Mouse (Mus musculus): ENCODE measurements around the gene Sim1.

Gene Sim1

GRCm38 (mm10) chr10:50894170-50894991 lies at the start of gene Sim1:
Gene Sim1 (plus strand): TSS chr10:50894754.
- peak; percentile 89 for DNase-seq (ENCODE audit: low spot score)

DNA sequence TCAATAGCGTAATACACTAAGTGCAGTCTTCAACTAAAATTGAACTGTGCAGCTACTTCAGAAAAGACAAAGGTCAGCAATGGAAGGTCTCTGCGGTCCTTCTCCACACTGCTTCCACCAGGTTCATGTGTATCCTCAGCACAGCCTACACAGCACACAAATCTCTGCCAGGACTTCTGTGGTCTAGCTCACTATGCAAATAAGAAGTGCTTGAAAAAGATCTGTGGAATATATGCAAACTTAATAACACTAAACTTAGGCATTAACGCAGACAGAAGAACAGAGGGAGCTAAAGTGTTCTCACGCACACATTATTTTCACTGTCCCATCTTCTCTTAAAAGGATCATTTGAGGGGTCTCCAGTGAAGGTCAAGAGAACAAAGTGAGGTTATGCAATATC lies 26.4 kb upstream of the Sim1 start:
- DNase-seq (ENCODE audit: low spot score), result no peak

GRCm38 (mm10) chr10:50876952-50877351 lies 17.6 kb upstream of the Sim1 start:
- no peak for DNase-seq (ENCODE audit: low spot score)

DNA sequence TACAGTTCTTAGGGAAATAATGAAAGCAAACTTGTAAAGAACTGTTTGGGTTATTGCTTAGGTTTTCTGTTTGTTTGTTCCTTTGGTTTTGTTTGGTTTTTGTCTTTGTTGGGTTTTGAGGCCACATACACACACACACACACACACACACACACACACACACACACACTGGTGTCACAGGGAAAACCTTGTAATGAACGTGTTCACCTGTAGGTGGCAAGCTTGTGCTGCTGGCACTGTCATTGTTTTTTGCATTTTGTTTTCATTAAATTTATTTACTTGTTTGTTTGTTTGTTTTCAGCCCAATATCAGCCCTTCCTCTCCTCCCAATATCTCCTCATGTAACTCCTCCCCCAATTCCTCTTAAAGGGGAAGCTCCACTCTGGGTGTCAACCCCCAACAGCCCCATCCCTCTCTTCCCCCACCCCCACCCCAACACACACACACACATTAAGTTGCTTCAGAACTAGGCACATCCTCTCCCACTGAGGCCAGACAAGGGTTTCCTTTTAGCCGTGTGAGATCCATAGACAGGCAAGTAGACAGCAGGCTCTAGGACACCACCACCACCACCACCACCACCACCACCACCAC lies 13.0 kb upstream of the Sim1 start:
- DNase-seq (ENCODE audit: low spot score), result no peak

DNA sequence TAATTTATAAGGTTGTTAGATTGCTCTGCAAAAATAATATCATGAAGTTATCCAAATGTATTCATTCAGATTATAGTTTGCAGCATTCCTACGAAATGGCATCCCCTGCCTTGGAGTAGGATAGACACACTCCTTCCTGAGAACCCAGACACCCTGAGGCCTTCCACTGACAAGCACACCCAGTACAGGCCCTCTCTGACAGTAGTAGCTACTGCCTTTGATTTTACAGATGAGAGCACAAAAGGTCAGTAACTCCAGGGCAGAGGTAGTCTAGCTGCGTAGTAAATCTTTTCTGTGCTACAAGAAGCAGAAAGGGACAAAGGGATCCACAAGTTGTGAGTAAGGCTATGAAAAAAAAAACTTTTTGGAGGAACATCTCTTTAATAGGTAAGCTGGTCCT lies 12.2 kb upstream of the Sim1 start:
- no peak for DNase-seq (ENCODE audit: low spot score)

GRCm38 (mm10) chr10:50886305-50886704 lies 8.2 kb upstream of the Sim1 start:
- DNase-seq (ENCODE audit: low spot score), result no peak

DNA sequence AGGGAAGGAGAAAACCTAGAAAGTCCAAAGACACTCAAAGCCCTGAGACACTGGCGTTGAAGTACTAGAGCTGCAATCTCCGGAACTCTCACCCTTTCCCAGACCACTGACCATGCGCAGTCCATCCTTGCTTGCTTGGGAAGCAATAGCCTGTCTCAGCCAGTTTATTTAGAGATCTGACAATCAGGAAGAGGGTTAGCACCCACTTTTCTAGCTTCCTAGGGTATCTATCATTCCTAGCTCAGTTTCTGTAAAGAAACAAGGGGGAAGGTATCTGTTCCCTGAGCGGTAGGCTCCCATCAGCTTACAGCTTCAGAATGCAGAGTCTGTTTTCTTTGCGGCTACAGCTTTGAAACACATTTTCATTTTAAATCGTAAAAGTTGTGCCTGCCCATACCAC lies 3.9 kb upstream of the Sim1 start:
- DNase-seq (ENCODE audit: low spot score), result no peak

- DNase-seq (ENCODE audit: low spot score), result no peak
These were observed 2.5 kb upstream of the Sim1 start for GRCm38 (mm10) chr10:50891876-50892711.

DNA sequence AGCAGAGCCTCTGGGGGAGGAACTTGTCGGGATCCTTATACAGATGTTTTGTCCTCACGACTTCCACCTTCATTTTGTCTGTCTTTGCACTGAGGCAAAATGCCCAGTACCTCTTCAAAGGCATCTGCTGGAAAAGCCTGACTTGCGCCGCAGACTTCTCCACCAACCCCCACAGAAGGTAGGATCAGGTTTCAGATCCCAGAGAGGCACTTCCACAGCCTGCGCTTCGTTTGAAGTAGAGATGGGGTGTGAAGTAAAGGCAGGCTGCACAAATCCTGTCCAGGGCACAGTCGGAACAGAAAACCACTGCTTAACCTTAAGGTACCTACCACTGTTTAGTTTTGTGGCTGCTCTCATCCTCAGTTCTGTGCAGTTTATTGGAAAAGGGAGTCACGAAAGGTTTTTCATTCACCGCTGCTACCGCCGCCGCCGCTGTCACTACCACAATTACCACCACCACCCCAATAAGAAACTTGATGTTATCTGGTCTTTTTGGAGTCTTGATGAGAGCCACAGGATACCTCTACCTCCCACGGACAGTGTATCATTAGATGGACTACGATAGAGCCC lies 1.7 kb upstream of the Sim1 start:
- no peak for DNase-seq (ENCODE audit: low spot score)

DNA sequence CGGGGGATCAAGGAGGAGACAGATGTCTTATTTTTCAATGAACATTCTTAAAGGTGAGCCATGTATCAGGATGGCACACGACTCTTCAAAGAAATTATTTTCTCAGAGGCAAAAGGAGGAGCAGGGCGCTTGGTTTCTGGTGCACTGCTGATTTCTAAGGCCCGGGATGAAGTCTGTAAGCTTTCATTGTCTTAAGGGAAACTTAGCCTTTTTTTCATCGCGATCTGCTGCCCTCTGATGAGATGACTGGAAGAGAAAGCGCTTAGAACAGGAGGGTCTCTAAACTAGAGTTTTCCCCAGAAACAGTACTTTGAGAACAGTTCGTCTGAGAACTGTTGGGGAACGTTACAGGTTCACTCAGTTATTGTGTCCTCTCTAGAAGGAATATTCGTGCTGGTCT lies 1.0 kb upstream of the Sim1 start:
- no peak for DNase-seq (ENCODE audit: low spot score)

GRCm38 (mm10) chr10:50895091-50895790 lies 687 bp downstream of the Sim1 start:
- DNase-seq (ENCODE audit: low spot score), result peak; percentile 21

DNA sequence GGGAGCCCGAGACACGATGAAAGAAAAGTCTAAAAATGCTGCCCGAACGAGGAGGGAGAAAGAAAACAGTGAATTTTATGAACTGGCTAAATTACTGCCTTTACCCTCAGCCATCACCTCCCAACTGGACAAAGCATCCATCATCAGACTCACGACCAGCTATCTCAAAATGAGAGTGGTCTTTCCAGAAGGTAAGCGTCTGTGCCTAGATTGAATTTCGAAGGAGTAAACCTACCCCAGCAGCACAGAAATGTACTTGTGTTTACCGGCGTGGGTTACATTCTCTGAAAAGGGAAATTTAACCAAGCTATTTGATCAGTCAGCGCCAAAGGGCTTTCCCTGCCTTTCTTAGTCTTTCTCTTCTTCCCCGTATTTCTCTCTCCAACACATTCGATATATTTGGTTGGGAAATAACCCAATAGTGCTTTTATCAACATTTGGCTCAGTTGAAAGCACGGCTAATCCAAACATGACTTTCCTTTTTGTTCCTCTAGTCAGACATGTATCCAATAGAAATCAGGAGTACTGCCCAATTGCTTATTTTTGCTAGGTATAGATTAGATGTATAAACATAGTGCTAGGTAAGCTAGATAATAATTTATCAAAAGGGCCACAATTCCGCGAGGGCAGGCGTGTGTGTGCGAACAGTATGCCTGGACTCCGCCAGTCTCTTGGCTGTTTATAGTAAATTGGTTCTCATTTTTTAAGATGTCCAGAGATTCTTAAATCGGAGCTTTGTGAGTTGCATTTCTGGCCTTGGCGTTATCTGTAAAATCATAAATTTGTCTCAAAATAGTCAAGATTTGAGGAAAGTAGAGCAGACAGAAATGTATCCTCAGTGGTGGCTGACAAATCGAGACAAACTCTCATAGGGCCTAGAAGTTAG lies 1.6 kb downstream of the Sim1 start:
- no peak for DNase-seq (ENCODE audit: low spot score)

DNA sequence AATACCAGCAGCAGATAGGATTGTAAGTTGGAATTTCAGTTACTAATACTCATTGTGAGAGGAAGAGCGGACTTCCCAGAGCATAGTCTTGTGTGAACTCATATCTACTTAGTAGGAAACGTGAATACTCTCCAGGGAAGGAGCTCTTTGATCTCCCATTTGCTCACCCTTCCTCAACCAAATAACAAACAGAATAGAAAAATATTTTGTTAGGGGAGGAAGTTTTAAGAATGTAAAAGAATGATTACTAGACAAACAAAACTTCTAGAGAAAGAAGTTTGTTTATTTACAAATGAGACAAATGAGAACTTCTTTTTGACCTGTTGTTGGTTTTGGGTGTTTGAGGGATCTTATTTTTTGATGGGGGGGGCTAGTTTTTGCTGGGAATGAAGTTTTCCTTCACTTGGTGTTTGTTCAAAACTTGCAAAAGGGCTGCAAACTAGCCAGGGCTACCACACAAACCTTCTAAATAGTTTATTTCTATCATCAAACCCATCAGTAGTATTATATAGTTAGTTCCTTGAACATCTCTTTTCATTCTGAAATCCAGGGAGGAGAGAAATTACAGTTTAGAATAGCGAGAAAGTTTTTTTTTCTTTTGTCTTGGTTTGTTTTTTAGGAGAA lies 2.3 kb downstream of the Sim1 start:
- DNase-seq (ENCODE audit: low spot score), result no peak

GRCm38 (mm10) chr10:50897530-50898471 lies 3.2 kb downstream of the Sim1 start:
- DNase-seq (ENCODE audit: low spot score), result no peak

DNA sequence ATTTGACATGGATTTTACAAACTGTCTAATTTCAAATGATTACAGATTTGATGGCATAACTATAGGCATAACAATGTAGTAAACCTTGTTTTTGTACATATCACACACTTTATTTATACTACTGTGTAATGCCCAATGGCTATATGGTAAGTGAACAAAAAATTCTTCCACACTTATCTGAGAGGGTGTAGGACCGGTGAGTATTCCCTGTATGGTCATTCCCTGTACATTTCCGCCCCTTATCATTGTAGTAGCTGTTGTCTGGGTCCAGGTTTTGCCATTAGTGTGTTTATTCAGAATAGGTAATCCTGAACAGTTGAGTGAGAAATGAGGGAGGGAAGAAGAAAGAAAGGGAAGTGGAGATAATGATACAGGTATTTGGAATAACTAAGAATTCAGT lies 4.1 kb downstream of the Sim1 start:
- no peak for DNase-seq (ENCODE audit: low spot score)

- DNase-seq (ENCODE audit: low spot score), result no peak
These were observed 5.5 kb downstream of the Sim1 start for GRCm38 (mm10) chr10:50899846-50900745.

GRCm38 (mm10) chr10:50900746-50901600 lies 6.4 kb downstream of the Sim1 start:
- no peak for DNase-seq (ENCODE audit: low spot score)
